Mouse (Mus musculus): ENCODE measurements around the gene Aida. TPM values are rescaled to one million over a fixed set of nuclear protein-coding genes. Genes with fewer than 3 reads are reported as not detected.
A peak's percentile ranks its signal among the peaks of the same experiment; 100 is the strongest.

Aida gene
- polyA plus RNA-seq, 1 experiment from 2014 or later, result 54.8 TPM

DNA sequence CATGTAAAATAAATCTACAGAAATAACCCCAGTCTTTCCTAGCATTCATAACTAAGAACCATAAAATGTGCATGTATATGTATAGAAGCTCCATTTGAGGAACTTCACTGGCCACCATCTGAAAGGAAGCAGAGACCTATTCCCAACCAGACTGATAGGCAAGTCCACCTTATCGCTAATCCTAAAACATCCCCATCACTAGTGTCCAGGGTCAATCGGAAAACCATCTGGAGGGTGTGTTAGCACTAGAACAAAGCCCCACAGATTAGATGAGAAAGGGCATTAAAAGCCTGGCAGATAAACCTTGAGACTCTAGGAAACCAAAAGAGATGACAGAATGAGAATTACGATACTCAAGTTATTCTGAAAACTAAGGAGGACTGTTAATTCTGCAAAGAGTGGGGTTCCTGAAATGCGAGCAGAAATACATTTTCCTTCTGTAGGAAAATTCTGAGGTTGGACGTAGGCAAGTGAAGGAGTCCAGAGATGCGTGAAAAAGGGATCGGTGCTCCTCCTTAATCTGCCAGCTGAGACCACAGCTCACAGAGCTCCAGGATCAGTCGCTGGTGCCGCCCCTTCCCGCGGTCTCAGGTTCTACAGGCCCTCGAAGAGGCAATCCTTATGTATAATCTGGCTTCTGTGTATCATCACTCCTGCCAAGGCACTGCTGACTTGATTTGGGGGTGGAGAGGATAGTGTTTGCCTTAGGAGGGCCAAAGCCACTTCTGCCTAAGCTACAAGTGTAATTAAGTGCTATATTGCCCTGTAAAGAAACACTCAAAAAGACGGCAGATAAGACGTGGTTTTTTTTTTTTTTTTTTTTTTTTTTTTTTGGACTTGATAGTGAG lies 66.6 kb downstream of the Aida start:
- Histone ChIP-seq H3K36me3 (peaks cover 62% of the 10 kb centered on the region), H3K27me3 (no peaks in the 10 kb centered on the region), H3K4me3 (replicated peaks) (no peak overlapping the region), H3K9ac (no peak overlapping the region), H3K4me2 (replicated peaks) (no peak overlapping the region), H3K27ac (replicated peaks) (no peak overlapping the region), H3K9me3 (replicated peaks) (no peaks in the 10 kb centered on the region), H3K4me1 (peaks cover 6% of the 10 kb centered on the region)
- 87% methylated on average over 14 of the region's 14 CpGs for WGBS
- no peak for ATAC-seq (ENCODE audit: insufficient number of reproducible peaks, low FRiP score, low TSS enrichment, low read depth)

DNA sequence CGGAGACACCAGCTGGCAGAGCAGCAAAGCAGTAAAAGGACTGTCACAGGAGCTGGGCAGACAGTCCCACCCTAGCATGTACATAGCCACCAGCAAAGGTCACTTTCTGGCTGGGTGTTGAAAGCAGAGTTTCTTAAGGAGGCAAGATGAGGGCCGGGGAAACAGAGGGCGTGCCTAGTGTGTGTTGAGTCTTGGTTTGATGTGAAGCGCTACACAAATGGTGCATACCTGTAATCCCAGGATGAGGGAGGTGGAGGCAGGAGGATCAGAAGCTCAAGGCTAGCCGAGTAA lies 67.1 kb downstream of the Aida start:
- H3K36me3 ChIP-seq, result peaks cover 56% of the 10 kb centered on the region
- H3K4me3 ChIP-seq (replicated peaks), result no peak overlapping the region
- 87% methylated on average over 5 of the region's 5 CpGs for WGBS
- no peaks in the 10 kb centered on the region for H3K9me3 ChIP-seq (replicated peaks)
- no peak overlapping the region for H3K4me2 ChIP-seq (replicated peaks)
- peaks cover 12% of the 10 kb centered on the region for H3K4me1 ChIP-seq
- no peak overlapping the region for H3K27ac ChIP-seq (replicated peaks)
- H3K9ac ChIP-seq, result no peak overlapping the region
- ATAC-seq (ENCODE audit: insufficient number of reproducible peaks, low FRiP score, low TSS enrichment, low read depth), result no peak
- no peaks in the 10 kb centered on the region for H3K27me3 ChIP-seq

DNA sequence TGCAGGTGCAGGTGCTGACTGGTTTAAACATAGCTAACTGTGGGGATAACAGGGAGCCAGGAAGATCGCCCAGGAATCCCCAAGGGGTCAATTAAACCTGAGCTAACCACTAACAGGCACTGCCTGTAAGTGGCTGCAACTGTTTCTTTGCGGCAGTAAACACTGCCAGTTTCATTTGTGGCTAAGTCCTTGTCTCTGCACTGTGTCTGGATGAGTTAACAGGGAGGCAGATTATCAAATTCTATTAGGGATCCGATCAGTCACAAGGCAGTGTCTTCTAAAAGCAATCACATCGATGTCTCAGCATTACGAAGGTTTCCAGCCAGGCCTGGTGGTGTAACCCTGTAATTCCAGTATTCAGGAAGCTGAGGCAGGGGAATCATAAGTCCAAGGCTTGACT lies 70.0 kb downstream of the Aida start:
- no peaks in the 10 kb centered on the region for H3K27me3 ChIP-seq
- ATAC-seq (ENCODE audit: insufficient number of reproducible peaks, low FRiP score, low TSS enrichment, low read depth), result no peak
- H3K9ac ChIP-seq, result no peak overlapping the region
- H3K4me1 ChIP-seq, result peaks cover 16% of the 10 kb centered on the region
- H3K36me3 ChIP-seq, result peaks cover 32% of the 10 kb centered on the region
- 65% methylated on average over 5 of the region's 5 CpGs for WGBS
- no peak overlapping the region for H3K4me3 ChIP-seq (replicated peaks)
- no peaks in the 10 kb centered on the region for H3K9me3 ChIP-seq (replicated peaks)
- H3K27ac ChIP-seq (replicated peaks), result no peak overlapping the region
- no peak overlapping the region for H3K4me2 ChIP-seq (replicated peaks)

DNA sequence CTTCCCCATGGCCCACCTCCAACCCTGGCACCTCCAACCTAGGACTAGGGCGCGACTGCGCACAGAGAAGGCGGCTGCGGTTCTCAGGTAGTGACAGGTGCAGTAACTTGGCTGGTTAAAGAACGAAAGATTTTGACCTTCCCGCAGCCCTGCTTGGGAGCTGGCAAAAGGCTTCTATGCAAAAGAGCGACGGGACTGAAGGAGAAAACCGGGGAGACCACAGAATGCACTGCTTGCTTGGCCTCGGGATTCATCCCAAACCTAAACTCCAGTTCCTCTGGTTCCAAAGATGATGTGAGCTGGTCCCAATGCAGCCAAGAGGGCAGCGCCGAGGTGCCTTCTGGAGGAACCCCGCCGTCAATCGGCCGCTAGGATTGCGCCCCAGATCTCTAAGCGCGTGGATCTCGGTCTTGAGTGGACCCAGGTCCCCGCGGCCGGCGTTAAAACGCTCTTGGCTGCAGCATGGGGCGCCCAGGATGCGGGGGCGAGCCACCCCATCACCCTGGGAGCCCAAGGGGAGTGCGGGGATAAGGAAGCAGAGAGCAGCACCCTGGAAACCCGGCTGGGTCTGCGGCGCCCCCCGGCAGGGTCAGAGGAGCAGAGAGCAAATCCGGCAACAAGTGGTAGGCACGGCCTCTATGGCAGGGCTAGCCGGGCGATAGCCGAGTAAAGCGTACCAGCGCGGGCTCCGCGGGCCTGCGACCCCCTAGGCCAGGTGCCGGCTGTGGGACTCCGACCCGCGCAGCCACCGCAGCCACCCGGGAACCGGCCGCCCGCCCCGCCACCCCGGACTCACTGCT lies 72.4 kb downstream of the Aida start:
- H3K4me3 ChIP-seq (replicated peaks), result peak overlapping the region; percentile 62

DNA sequence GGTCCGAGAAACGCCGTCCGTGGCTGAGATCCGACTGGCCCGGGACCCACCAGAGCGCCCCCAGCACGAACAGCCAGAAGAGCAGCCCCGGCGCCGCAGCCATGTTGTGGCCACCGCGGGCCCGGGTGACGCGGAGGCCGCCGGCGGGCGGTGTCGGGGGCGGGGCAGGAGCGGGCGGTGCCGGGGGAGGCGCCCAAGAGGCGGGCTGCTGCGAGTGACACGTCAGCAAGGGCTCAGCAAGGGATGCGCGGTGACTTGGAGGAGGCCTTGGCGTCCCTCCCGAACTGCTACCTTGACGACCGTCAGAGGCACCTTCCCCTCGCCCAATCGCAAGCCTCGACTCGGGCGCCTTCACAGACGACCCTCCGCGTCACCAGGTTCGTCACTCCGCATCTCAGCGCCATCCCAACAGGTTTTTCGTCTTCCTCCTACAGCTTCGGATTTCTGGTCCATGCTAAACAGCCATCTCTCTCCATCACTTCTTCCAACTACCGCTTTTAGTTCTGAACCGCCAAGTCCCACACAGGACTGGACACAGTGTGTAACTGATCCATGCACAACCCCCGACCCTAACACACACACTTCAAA lies 73.1 kb downstream of the Aida start, which contains the start of gene Mia3:
Gene Mia3, minus strand, starts transcription at position 127 of the 588 bp plus-strand sequence.
- WGBS, result under 1% methylated on average over 47 of the region's 51 CpGs
- H3K9ac ChIP-seq, result peak within 1 kb of the TSS; percentile 49
- peak within 1 kb of the TSS; percentile 63 for H3K4me2 ChIP-seq (replicated peaks)
- H3K36me3 ChIP-seq, result peaks cover 9% of the 10 kb centered on the region
- peak; percentile 97 for ATAC-seq (ENCODE audit: insufficient number of reproducible peaks, low FRiP score, low TSS enrichment, low read depth)
- no peaks in the 10 kb centered on the region for H3K27me3 ChIP-seq
- peak within 1 kb of the TSS; percentile 62 for H3K4me3 ChIP-seq (replicated peaks)
- peak within 1 kb of the TSS; percentile 77 for H3K27ac ChIP-seq (replicated peaks)
- peaks cover 16% of the 10 kb centered on the region for H3K4me1 ChIP-seq
- H3K9me3 ChIP-seq (replicated peaks), result no peaks in the 10 kb centered on the region

More for the DNA sequence above, 72.4 kb downstream of the Aida start:
- Histone ChIP-seq H3K4me1 (peaks cover 16% of the 10 kb centered on the region), H3K27ac (replicated peaks) (peak overlapping the region; percentile 77), H3K36me3 (peaks cover 16% of the 10 kb centered on the region), H3K9me3 (replicated peaks) (no peaks in the 10 kb centered on the region), H3K27me3 (no peaks in the 10 kb centered on the region), H3K4me2 (replicated peaks) (peak overlapping the region; percentile 63), H3K9ac (peak overlapping the region; percentile 49)
- ATAC-seq (ENCODE audit: insufficient number of reproducible peaks, low FRiP score, low TSS enrichment, low read depth), result peak; percentile 62
- 1% methylated on average over 56 of the region's 56 CpGs for WGBS

DNA sequence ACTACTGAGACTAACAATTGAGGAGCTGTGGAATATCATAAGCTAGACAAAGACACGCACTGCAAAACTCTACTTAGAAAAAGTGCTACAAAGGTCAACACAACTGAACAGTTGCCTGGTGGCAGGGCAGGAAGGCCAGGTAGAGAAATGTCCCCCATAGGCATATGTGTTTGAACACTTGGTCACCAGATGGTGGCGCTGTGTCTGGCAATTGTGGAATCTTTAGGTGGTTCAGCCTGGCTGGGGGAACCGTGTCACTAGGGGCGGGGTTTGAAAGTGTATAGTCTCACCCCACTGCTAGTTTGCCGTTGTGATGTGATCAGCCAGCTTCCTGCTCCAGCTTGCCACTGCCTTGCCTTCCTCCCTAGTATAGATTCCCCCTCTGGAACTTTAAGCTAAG lies 78.3 kb downstream of the Aida start:
- H3K4me3 ChIP-seq (replicated peaks), result no peak overlapping the region
- H3K4me2 ChIP-seq (replicated peaks), result no peak overlapping the region
- no peak for ATAC-seq (ENCODE audit: insufficient number of reproducible peaks, low FRiP score, low TSS enrichment, low read depth)
- WGBS, result 72% methylated on average over 5 of the region's 5 CpGs
- H3K9me3 ChIP-seq (replicated peaks), result no peaks in the 10 kb centered on the region
- H3K27ac ChIP-seq (replicated peaks), result no peak overlapping the region
- H3K4me1 ChIP-seq, result peaks cover 4% of the 10 kb centered on the region; the same call in 1 of the 2 replicates
- 0 out of 2 replicates have a peak, but pooled peaks cover 5% of the 10 kb centered on the region for H3K27me3 ChIP-seq
- H3K36me3 ChIP-seq, result no peaks in the 10 kb centered on the region
- H3K9ac ChIP-seq, result no peak overlapping the region

Other genes with a start within 250 kb of the Aida start
- gene Disp1, start 75.1 kb upstream of the Aida start, polyA plus RNA-seq (2015; fragmentation: Nextera tagmentation; extraction: Ambion mirVana), result 17.8 and 18.3 TPM in 2 replicates
- 40.9 and 42.6 TPM in 2 replicates for gene Brox, start 679 bp downstream of the Aida start, polyA plus RNA-seq (2015; fragmentation: Nextera tagmentation; extraction: Ambion mirVana)
- gene Mia3, start 73.0 kb downstream of the Aida start, polyA plus RNA-seq (2015; fragmentation: Nextera tagmentation; extraction: Ambion mirVana), result 118 and 122 TPM in 2 replicates
- gene Taf1a, start 92.4 kb downstream of the Aida start, polyA plus RNA-seq (2015; fragmentation: Nextera tagmentation; extraction: Ambion mirVana), result 20.1 and 25.3 TPM in 2 replicates
- gene Hhipl2, start 121.6 kb downstream of the Aida start, polyA plus RNA-seq (2015; fragmentation: Nextera tagmentation; extraction: Ambion mirVana), result 0.22 TPM in 1 of 2 replicates, not detected in the other

All from embryonic facial prominence, embryonic 15.5 days (tissue).